Mouse (Mus musculus) hematopoietic stem cell, adult 5-6 weeks (primary cell): ENCODE results near the gene Umodl1. TPM values are rescaled to one million over a fixed set of nuclear protein-coding genes. Genes with fewer than 3 reads are reported as not detected.
A peak's percentile ranks its signal among the peaks of the same experiment; 100 is the strongest.

ENCODE experiments used
- ATAC-seq, 2 experiments: fragments of 125-278 bp in 1 of 2; replicated peaks in 1 of 2; 2 replicates each; pipeline ENCODE4 v1.8.0; 2016 to 2017; ENCODE audit warnings: inconsistent platforms in 2 of 2, mild to moderate bottlenecking in 2 of 2, moderate number of reproducible peaks in 2 of 2, low read depth in 1 of 2, moderate TSS enrichment in 1 of 2; ENCODE audit not compliant: low FRiP score in 2 of 2, poor library complexity in 2 of 2, severe bottlenecking in 2 of 2, insufficient read depth in 1 of 2, low TSS enrichment in 1 of 2
- total RNA-seq: library from RNA; stranded (forward); fragments of 172-1452, 232-1000 nt; gene quantifications from 2 replicates; pipeline ENCODE4 v1.2.3, GENCODE M21; 2017

Umodl1 gene
- total RNA-seq, 1 experiment from 2014 or later = not detected

- no peak for ATAC-seq
These were observed 22.9 kb downstream of the Umodl1 start for GRCm38 (mm10) chr17:30977290-30977689.

GRCm38 (mm10) chr17:30978556-30978955, 24.1 kb downstream of the Umodl1 start:
- ATAC-seq = no peak

- no peak for ATAC-seq
These were observed 29.1 kb downstream of the Umodl1 start for GRCm38 (mm10) chr17:30983521-30983920.

GRCm38 (mm10) chr17:30990254-30990653, 35.8 kb downstream of the Umodl1 start:
- ATAC-seq = peak; percentile 52 to 62; a peak in 1 of 4 replicates

- no peak for ATAC-seq
These were observed 41.9 kb downstream of the Umodl1 start for GRCm38 (mm10) chr17:30996296-30996695.

- ATAC-seq = no peak
These were observed 46.5 kb downstream of the Umodl1 start for GRCm38 (mm10) chr17:31000897-31001296.

GRCm38 (mm10) chr17:31002613-31003012, 48.2 kb downstream of the Umodl1 start:
- no peak for ATAC-seq

- ATAC-seq = no peak
These were observed 50.8 kb downstream of the Umodl1 start for GRCm38 (mm10) chr17:31005284-31005683.

GRCm38 (mm10) chr17:31007357-31007756, 52.9 kb downstream of the Umodl1 start:
- no peak for ATAC-seq

GRCm38 (mm10) chr17:31008416-31008815, 54.0 kb downstream of the Umodl1 start:
- ATAC-seq = no peak

- peak; percentile 73 to 79 for ATAC-seq
These were observed 57.3 kb downstream of the Umodl1 start for GRCm38 (mm10) chr17:31011551-31012394.

- ATAC-seq = peak; percentile 48 to 71; a peak in 3 of 4 replicates
These were observed 63.8 kb downstream of the Umodl1 start for GRCm38 (mm10) chr17:31018267-31018666.

GRCm38 (mm10) chr17:31019505-31019904, 65.1 kb downstream of the Umodl1 start:
- peak; percentile 39 to 51; a peak in 3 of 4 replicates for ATAC-seq

- no peak for ATAC-seq
These were observed 65.6 kb downstream of the Umodl1 start for GRCm38 (mm10) chr17:31020078-31020477.

GRCm38 (mm10) chr17:31021276-31021675, 66.8 kb downstream of the Umodl1 start:
- no peak for ATAC-seq

- ATAC-seq = no peak
These were observed 69.8 kb downstream of the Umodl1 start for GRCm38 (mm10) chr17:31024125-31024781.

- ATAC-seq = no peak
These were observed 70.3 kb downstream of the Umodl1 start for GRCm38 (mm10) chr17:31024782-31025125.

- no peak for ATAC-seq
These were observed 72.5 kb downstream of the Umodl1 start for GRCm38 (mm10) chr17:31026986-31027385.
